Comparison of ENCODE assay signal across 8 mouse cellular contexts in genomic region chr9:47733780-47734451, GRCm38 (mm10).
DNase-seq lines count a peak whose midpoint lies in the region; ATAC-seq and TF ChIP-seq lines count a peak whose summit lies in the region.

No protein-coding gene starts in this region.

- H3K27ac ChIP-seq in hindbrain, embryonic 13.5 days, result peak overlapping the region; percentile 20; the same call in 1 of the 2 replicates
- H3K27ac ChIP-seq in hindbrain, embryonic 10.5 days, result no peak overlapping the region
- H3K27ac ChIP-seq in lung, embryonic 14.5 days (ENCODE audit: low read depth), result no peak overlapping the region

- peaks cover 61% of the 10 kb centered on the region for H3K4me1 ChIP-seq in hindbrain, embryonic 13.5 days (replicated peaks)
- peaks cover 17% of the 10 kb centered on the region for H3K4me1 ChIP-seq in hindbrain, embryonic 10.5 days (replicated peaks)
- H3K4me1 ChIP-seq in lung, embryonic 14.5 days (ENCODE audit: insufficient read depth), result no peaks in the 10 kb centered on the region

- DNase-seq in hindbrain, embryonic 10.5 days (ENCODE audit: low spot score), result no peak
- DNase-seq in 3134 (ENCODE audit: extremely low read depth, insufficient read length, low spot score), result peak; percentile 40
- DNase-seq in adrenal gland, adult 2 months, result peak; percentile 59
- peak; percentile 26 for DNase-seq in lung, embryonic 14.5 days
- no peak for DNase-seq in embryo, embryonic 9.5 days (ENCODE audit: extremely low spot score)
- no peak for DNase-seq in frontal cortex, postnatal 14 days (ENCODE audit: low spot score in 2 of 2)
- DNase-seq in ovary, adult 18-20 months (ENCODE audit: low spot score), result no peak

- H3K27me3 ChIP-seq in hindbrain, embryonic 13.5 days, result no peaks in the 10 kb centered on the region
- H3K27me3 ChIP-seq in hindbrain, embryonic 10.5 days (ENCODE audit: insufficient read depth, poor library complexity, severe bottlenecking), result no peaks in the 10 kb centered on the region
- no peaks in the 10 kb centered on the region for H3K27me3 ChIP-seq in lung, embryonic 14.5 days (ENCODE audit: insufficient read depth, low read length)

- 82% methylated on average over 13 of the region's 13 CpGs for WGBS in hindbrain, embryonic 13.5 days
- 95% methylated on average over 13 of the region's 13 CpGs for WGBS in hindbrain, embryonic 10.5 days
- WGBS in lung, embryonic 14.5 days, result 68% methylated on average over 13 of the region's 13 CpGs

- TF ChIP-seq CTCF in lung, embryonic 14.5 days (IDR thresholded peaks at IDR 0.05; ENCODE audit: low read depth), result no peak

- no peak for ATAC-seq in hindbrain, embryonic 13.5 days (ENCODE audit: low FRiP score)
- ATAC-seq in lung, embryonic 14.5 days (ENCODE audit: insufficient read depth), result no peak

- no peaks in the 10 kb centered on the region for H3K36me3 ChIP-seq in hindbrain, embryonic 13.5 days
- no peaks in the 10 kb centered on the region; the same call in 1 of the 2 replicates for H3K36me3 ChIP-seq in hindbrain, embryonic 10.5 days
- no peaks in the 10 kb centered on the region for H3K36me3 ChIP-seq in lung, embryonic 14.5 days (ENCODE audit: insufficient read depth)

- H3K9ac ChIP-seq in hindbrain, embryonic 13.5 days, result no peak overlapping the region
- H3K9ac ChIP-seq in lung, embryonic 14.5 days, result no peak overlapping the region

- H3K4me2 ChIP-seq in hindbrain, embryonic 13.5 days, result no peak overlapping the region
- H3K4me2 ChIP-seq in lung, embryonic 14.5 days, result no peak overlapping the region

- H3K9me3 ChIP-seq in hindbrain, embryonic 13.5 days, result no peaks in the 10 kb centered on the region
- no peaks in the 10 kb centered on the region for H3K9me3 ChIP-seq in hindbrain, embryonic 10.5 days
- no peaks in the 10 kb centered on the region for H3K9me3 ChIP-seq in lung, embryonic 14.5 days (ENCODE audit: low read depth, low read length)

- no peak overlapping the region for H3K4me3 ChIP-seq in hindbrain, embryonic 13.5 days
- H3K4me3 ChIP-seq in hindbrain, embryonic 10.5 days, result no peak overlapping the region
- H3K4me3 ChIP-seq in lung, embryonic 14.5 days (ENCODE audit: low read depth, low read length), result no peak overlapping the region

Comparison
In these comparisons a context has a peak if more than half of its experiments do, and no peak if none do; other contexts are left out.
1. DNase-seq: peak in 3134 (single experiment), adrenal gland, adult 2 months (single experiment) and lung, embryonic 14.5 days (single experiment); none in hindbrain, embryonic 10.5 days (single experiment), embryo, embryonic 9.5 days (single experiment), frontal cortex, postnatal 14 days (0 of 2) and ovary, adult 18-20 months (single experiment).